Mouse (Mus musculus) heart, postnatal 0 days (tissue): ENCODE data around the gene Gm7544.
"Not testable (repeated sequence)": the region's sequence is repeated elsewhere in the genome, so short reads cannot be mapped to it uniquely, and the experiment has no call there.

Source experiments
- CTCF ChIP-seq: IDR thresholded peaks from 2 replicates; pipeline ENCODE4 v1.5.1; 2016; ENCODE audit warnings: antibody characterized with exemption, control low read depth, low read depth
- EP300 ChIP-seq: IDR thresholded peaks from 2 replicates; pipeline ENCODE4 v1.6.1; 2016; ENCODE audit warnings: antibody characterized with exemption, low read depth

GRCm38 (mm10) chr1:83000306-83000705 lies 44.5 kb upstream of the Gm7544 start, which contains the start of gene Gm47959:
- TF ChIP-seq CTCF, EP300: not testable (repeated sequence)
